Mouse (Mus musculus) intestine, embryonic 16.5 days (tissue): ENCODE data around the gene Chchd6. TPM values are rescaled to one million over a fixed set of nuclear protein-coding genes. Genes with fewer than 3 reads are reported as not detected.
A peak's percentile ranks its signal among the peaks of the same experiment; 100 is the strongest.

Source experiments
- ATAC-seq: fragments of 200-750 bp; cut with Nextera tagmentation; 2 replicates; pipeline ENCODE4 v1.8.0; 2017; ENCODE audit warnings: moderate TSS enrichment, moderate library complexity
- H3K27ac ChIP-seq: fragments of 300-500 bp; sonication (generic); 2 replicates; pipeline ENCODE4 v1.5.1; 2014; ENCODE audit warnings: mild to moderate bottlenecking, low read length
- H3K27me3 ChIP-seq: fragments of 300-500 bp; sonication (generic); replicated peaks from 2 replicates; pipeline ENCODE4 v1.6.1; 2014; ENCODE audit warnings: low read length, control low read depth, mixed read lengths; ENCODE audit not compliant: control insufficient read depth, insufficient read depth
- H3K36me3 ChIP-seq: fragments of 300-500 bp; sonication (generic); 2 replicates; pipeline ENCODE4 v1.6.1; 2014; ENCODE audit warnings: low read length, control low read depth; ENCODE audit not compliant: control insufficient read depth, insufficient read depth
- H3K4me1 ChIP-seq: fragments of 300-500 bp; sonication (generic); 2 replicates; pipeline ENCODE4 v1.6.1; 2014; ENCODE audit warnings: low read length, control low read depth, mixed read lengths; ENCODE audit not compliant: control insufficient read depth, insufficient read depth
- H3K4me2 ChIP-seq: fragments of 300-500 bp; sonication (generic); 2 replicates; pipeline ENCODE4 v1.6.1; 2014; ENCODE audit warnings: low read depth, low read length, control low read depth
- H3K4me3 ChIP-seq: fragments of 300-500 bp; sonication (generic); 2 replicates; pipeline ENCODE4 v1.5.1; 2014; ENCODE audit warnings: mild to moderate bottlenecking, low read length
- H3K9ac ChIP-seq: fragments of 300-500 bp; sonication (generic); 2 replicates; pipeline ENCODE4 v1.6.1; 2014; ENCODE audit warnings: low read depth, low read length
- H3K9me3 ChIP-seq: fragments of 300-500 bp; sonication (generic); 2 replicates; pipeline ENCODE4 v1.6.1; 2016; ENCODE audit warnings: low read length, control low read depth; ENCODE audit not compliant: control insufficient read depth
- WGBS: fragments of 180-500 bp; shearing (Covaris S2); extraction: QIAGEN DNeasy Blood & Tissue Kit; methylation state at CpG from one replicate; pipeline ENCODE4 v1.1.7; 2014; 5-methylcytosine and 5-hydroxymethylcytosine counted together
- polyA plus RNA-seq: library from polyadenylated mRNA; unstranded; fragments of >200 nt; fragmentation: Nextera tagmentation; extraction: Ambion mirVana; gene quantifications from 2 replicates; pipeline ENCODE4 v1.2.1, GENCODE M21; 2015

Gene Chchd6
- polyA plus RNA-seq, 1 experiment from 2014 or later: 41.3 TPM

DNA sequence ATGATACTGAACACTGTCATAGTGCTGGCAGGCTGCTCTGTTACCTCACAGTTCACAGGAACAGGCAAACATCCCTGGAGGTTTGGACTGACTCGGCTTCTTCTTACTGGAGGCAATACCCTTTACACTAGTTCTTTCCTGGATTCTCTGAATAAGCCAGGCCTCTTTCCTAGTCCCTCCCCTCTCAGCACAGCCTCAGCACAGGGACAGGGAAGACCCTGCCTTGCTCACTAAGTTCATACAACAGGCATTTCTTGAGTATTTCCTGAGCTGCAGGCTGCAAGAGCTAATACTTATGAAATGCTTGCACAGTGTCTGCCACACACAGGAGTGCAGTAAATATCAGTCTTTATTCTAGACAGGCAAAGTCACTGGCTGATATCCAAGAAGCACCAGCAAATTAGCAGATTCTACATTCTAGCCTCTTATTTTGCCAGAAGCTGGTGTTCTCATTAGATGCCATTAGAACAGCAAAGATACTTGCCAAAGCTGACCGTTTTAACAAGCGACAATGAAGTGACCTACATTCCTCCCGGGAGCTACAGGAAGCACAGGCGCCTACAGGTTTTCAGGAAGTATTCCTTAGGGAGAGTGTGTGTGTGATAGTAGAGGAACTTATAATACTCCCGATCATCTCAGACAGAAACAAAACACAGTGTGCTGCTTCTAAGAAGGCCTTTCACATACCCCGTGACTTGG lies 142.3 kb downstream of the Chchd6 start:
- Histone ChIP-seq H3K36me3 (no peaks in the 10 kb centered on the region), H3K4me2 (no peak overlapping the region), H3K9me3 (no peaks in the 10 kb centered on the region), H3K4me1 (0 out of 2 replicates have a peak, but pooled peaks cover 10% of the 10 kb centered on the region), H3K27ac (0 out of 2 replicates have a peak overlapping the region, but pooled peaks have one; percentile 3), H3K4me3 (no peak overlapping the region), H3K27me3 (no peaks in the 10 kb centered on the region), H3K9ac (no peak overlapping the region)
- ATAC-seq: no peak
- WGBS: 47% methylated on average over 7 of the region's 7 CpGs

DNA sequence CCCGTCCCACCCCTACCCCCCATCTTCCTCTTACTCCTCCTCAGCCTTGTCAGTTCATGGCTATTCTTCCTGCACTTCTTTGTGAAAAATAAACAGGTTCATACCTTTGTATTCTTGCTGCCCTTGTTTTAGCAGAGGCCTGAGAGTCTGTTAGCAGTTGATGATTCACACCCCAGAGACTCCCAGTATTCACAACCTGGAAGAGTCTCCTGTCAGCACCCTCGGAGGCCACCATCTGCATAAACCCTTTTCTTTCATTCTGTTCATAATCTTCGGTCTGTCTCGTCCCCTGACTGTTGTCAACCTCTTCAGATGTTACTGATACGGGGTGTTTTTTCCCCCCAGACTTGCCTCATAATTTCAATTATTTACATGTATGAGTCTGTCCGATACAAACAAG lies 143.1 kb downstream of the Chchd6 start:
- Histone ChIP-seq H3K27me3 (no peaks in the 10 kb centered on the region), H3K4me3 (no peak overlapping the region), H3K4me2 (no peak overlapping the region), H3K9ac (no peak overlapping the region), H3K9me3 (no peaks in the 10 kb centered on the region), H3K27ac (no peak overlapping the region), H3K4me1 (0 out of 2 replicates have a peak, but pooled peaks cover 10% of the 10 kb centered on the region), H3K36me3 (no peaks in the 10 kb centered on the region)
- no peak for ATAC-seq
- 73% methylated on average over 6 of the region's 6 CpGs for WGBS

DNA sequence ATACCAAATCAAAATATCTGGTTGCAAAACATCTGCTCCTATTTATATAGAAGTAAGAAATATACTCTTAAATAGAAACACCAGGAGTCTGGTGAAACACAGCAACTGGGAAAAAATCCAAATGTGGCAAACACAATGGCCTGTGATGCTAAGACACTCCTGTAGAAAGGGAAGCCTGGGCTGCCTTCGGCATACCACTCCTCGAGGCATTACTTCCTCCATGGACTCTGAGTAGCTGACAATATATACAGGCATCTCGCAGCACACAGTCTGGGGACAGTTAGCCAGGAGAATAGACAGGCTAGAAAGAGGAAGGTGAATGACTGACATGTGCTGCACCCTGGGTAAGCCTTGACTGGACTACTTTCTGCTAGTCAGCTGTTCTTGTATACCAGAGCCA lies 146.7 kb downstream of the Chchd6 start:
- Histone ChIP-seq H3K9ac (no peak overlapping the region), H3K36me3 (no peaks in the 10 kb centered on the region), H3K27me3 (no peaks in the 10 kb centered on the region), H3K4me2 (no peak overlapping the region), H3K4me1 (0 out of 2 replicates have a peak, but pooled peaks cover 9% of the 10 kb centered on the region), H3K9me3 (no peaks in the 10 kb centered on the region), H3K4me3 (no peak overlapping the region), H3K27ac (no peak overlapping the region)
- 50% methylated on average over 3 of the region's 3 CpGs for WGBS
- ATAC-seq: no peak

DNA sequence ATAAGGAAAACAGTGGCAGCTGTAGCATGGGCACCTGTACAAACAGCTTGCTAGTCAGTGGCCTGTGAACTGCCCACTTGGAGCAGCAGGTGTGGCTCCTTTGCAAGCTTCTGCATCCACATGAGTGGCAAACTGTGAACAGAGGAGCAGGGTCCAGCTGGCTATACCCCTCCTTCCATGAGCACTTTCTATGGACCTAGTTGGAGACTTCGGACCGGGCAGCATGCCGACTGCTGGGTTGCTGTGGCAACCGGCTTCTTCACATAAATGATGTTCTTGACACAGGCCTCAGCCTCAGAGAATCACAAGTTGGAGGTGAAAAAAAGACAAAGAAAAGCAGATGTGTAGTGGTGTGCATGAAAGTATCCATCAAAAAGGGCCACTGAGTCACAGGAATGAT lies 154.8 kb downstream of the Chchd6 start:
- no peak overlapping the region for H3K9ac ChIP-seq
- H3K27me3 ChIP-seq: no peaks in the 10 kb centered on the region
- no peaks in the 10 kb centered on the region for H3K4me1 ChIP-seq
- no peak overlapping the region for H3K27ac ChIP-seq
- no peaks in the 10 kb centered on the region for H3K36me3 ChIP-seq
- WGBS: 77% methylated on average over 4 of the region's 4 CpGs
- no peaks in the 10 kb centered on the region for H3K9me3 ChIP-seq
- H3K4me2 ChIP-seq: no peak overlapping the region
- no peak overlapping the region for H3K4me3 ChIP-seq
- no peak for ATAC-seq

DNA sequence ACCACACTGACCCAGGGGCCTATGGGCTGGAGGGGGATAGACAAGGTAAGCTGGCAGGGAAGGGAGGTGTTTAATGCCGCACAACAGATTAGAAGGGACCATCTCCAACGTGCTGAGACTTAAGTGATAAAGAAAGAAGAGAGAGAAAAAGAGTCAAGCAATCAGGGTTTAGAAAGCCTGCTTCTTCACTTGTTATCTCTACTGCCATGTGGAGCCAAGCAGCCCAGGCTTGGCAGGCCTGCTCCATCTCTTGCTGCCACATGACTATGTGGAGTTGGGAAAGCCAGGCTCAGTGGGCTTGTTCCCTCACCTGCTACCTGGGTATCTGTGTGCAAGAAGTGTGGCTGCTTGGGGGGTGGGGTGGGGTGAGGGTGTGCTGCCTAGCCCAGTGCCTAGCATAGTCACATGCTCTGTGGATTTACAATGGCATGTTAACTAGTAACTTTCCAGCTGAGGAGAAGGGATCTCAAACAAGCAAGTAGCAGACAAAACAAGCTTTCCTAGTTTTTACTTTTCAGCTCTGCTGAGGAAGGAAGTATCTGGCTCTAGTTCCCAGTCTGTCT lies 163.5 kb downstream of the Chchd6 start:
- Histone ChIP-seq H3K27ac (no peak overlapping the region), H3K9ac (no peak overlapping the region), H3K4me3 (no peak overlapping the region), H3K4me2 (no peak overlapping the region), H3K4me1 (peaks cover 7% of the 10 kb centered on the region; the same call in 1 of the 2 replicates), H3K9me3 (no peaks in the 10 kb centered on the region), H3K36me3 (no peaks in the 10 kb centered on the region), H3K27me3 (no peaks in the 10 kb centered on the region)
- 73% methylated on average over 2 of the region's 2 CpGs for WGBS
- peak; percentile 73 for ATAC-seq

DNA sequence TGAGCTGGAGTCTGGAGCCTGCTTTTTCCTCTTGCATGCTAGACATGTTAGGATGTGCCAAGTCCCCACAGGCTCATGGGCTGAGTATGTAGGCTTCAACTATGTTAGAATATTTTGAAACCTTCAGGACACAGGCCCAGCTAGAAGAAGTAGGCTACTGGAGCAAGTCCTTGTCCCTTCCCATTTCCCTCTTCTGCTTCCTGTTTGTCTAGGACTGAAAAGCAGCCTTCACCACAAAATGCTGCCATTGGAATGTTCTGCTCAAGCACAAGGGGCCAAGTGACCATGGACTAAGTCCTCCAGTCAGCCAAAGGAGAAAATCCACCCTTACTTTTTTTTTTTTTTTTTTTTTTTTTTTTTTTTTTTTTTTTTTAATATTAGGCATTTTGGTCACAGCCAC lies 164.7 kb downstream of the Chchd6 start:
- H3K9ac ChIP-seq: no peak overlapping the region
- no peak for ATAC-seq

DNA sequence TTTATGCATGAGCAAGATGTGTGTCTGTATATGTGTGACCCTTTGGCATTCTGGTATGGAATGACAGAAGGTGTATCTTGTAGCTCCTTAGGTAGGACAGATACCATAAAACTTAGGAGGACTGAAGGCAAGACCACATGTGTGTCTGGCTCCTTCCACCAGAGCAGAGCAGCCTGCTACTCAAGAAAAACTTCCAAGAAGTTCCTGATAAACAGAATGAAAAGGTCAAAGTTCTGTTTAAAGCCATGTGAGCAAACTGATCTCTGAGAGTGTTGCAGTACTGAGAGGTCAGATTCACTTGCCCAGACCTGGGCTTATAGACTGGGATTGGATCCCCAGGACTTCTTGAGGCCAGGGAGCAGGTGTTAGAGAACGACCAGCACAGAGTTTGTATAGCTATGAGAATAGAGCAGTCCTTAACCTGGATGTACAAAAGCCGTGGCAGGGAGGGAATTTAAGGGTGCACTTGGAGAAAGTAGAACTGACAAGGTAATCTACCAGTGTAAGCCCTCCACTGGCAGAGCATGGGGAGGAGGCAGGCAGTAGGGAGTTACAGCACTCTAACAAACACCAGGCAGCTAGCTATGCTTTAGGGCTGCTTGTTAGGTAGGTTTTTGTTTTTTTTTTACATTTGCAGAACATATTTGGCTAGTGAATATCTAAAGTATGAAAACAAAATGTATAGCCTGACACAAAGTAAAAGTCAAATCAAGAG lies 166.6 kb downstream of the Chchd6 start:
- WGBS: 23% methylated on average over 2 of the region's 2 CpGs

More for the DNA sequence above, 164.7 kb downstream of the Chchd6 start:
- Histone ChIP-seq H3K36me3 (no peaks in the 10 kb centered on the region), H3K4me3 (no peak overlapping the region), H3K4me1 (peaks cover 7% of the 10 kb centered on the region; the same call in 1 of the 2 replicates), H3K27me3 (no peaks in the 10 kb centered on the region), H3K4me2 (no peak overlapping the region), H3K27ac (no peak overlapping the region), H3K9me3 (no peaks in the 10 kb centered on the region)

DNA sequence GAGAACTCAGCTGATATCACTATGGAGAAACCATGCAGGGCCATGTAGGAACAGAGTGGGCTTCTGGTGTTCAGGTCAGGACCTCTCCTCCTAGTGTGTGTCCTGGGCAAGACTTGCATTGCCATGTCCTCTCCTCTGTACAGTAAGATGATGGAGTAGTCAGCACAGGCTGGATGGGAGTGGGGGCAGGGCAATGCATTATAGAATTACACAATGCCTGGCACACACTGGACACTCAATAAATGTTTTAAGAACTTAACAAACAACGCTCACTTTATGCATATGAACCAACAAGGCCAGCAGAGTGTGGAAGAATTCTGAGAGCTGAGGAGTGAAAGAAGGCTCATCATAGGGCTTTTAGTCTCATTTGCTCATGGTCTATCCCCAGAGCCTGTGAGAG lies 171.0 kb downstream of the Chchd6 start:
- Histone ChIP-seq H3K27me3 (no peaks in the 10 kb centered on the region), H3K9ac (no peak overlapping the region), H3K4me2 (no peak overlapping the region), H3K4me3 (no peak overlapping the region), H3K4me1 (peaks cover 16% of the 10 kb centered on the region), H3K27ac (no peak overlapping the region), H3K36me3 (no peaks in the 10 kb centered on the region), H3K9me3 (no peaks in the 10 kb centered on the region)
- 84% methylated on average over 1 of the region's 1 CpGs for WGBS
- ATAC-seq: no peak

More for the DNA sequence above, 166.6 kb downstream of the Chchd6 start:
- H3K4me2 ChIP-seq: no peak overlapping the region
- H3K36me3 ChIP-seq: no peaks in the 10 kb centered on the region
- H3K4me1 ChIP-seq: peaks cover 7% of the 10 kb centered on the region; the same call in 1 of the 2 replicates
- H3K27me3 ChIP-seq: no peaks in the 10 kb centered on the region
- no peak overlapping the region for H3K4me3 ChIP-seq
- no peak overlapping the region for H3K9ac ChIP-seq
- H3K9me3 ChIP-seq: no peaks in the 10 kb centered on the region
- peak overlapping the region; percentile 75 for H3K27ac ChIP-seq
- peak; percentile 85 for ATAC-seq

DNA sequence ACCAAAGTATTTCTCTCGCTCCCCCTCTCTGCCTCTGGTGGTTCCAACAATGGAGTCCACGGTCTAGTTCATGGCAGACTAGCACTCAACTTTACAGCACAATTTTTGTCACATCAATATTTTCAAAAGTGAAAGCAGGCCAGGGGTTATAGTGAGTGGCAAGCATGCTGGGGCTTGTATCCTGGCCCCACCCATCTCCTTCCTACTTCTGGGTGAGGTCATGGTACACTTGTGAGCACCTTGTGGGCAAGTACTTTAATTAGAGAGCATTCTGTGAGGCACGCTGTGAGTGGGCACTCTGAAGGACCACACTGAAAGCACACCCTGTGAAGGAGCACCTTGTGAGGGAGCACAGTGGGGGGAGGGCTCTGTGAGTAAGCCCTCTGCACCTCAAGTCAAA lies 172.8 kb downstream of the Chchd6 start:
- Histone ChIP-seq H3K27me3 (no peaks in the 10 kb centered on the region), H3K4me3 (no peak overlapping the region), H3K9ac (no peak overlapping the region), H3K4me2 (no peak overlapping the region), H3K27ac (no peak overlapping the region), H3K4me1 (peaks cover 13% of the 10 kb centered on the region), H3K36me3 (no peaks in the 10 kb centered on the region), H3K9me3 (no peaks in the 10 kb centered on the region)
- WGBS: 88% methylated on average over 3 of the region's 3 CpGs
- peak; percentile 57 for ATAC-seq
